Mouse (Mus musculus) G1E (cell line): ENCODE data around the gene Vwa2.

Experiments used
- CTCF ChIP-seq: IDR thresholded peaks from 2 replicates; pipeline ENCODE4 v1.5.1; 2012; ENCODE audit warnings: low read depth, low read length, inconsistent platforms, mixed read lengths
- POLR2AphosphoS5 ChIP-seq: IDR thresholded peaks from 2 replicates; pipeline ENCODE4 v1.6.1; 2012; ENCODE audit warnings: low read depth, low read length, inconsistent platforms; ENCODE audit not compliant: insufficient replicate concordance

DNA sequence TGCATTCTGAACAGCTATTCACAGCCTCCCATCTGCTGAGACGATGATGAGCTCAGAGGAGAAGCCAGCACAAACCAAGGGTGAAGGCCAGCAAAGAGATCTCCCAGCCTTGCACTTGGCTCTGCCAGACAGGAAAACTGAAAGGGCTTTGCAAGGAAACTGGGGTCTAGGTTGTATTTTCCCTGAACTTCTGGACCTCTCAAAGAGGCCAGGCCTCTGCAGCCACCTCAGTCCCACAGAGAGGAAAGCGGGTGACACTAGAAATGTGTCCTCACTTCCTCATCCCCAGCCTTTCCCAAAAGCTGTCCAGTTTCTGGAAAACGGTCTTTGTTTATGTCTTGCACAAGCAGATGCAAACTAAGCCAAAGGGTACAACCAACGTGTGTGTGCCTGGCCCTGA is 79.8 kb downstream of the Vwa2 start:
- TF ChIP-seq POLR2AphosphoS5: no peak
- no peak for TF ChIP-seq CTCF
